Mouse (Mus musculus): ENCODE results near the gene Unc119b. TPM values are rescaled to one million over a fixed set of nuclear protein-coding genes. Genes with fewer than 3 reads are reported as not detected.
"Not testable (repeated sequence)": the region's sequence is repeated elsewhere in the genome, so short reads cannot be mapped to it uniquely, and the experiment has no call there.

Unc119b gene
- polyA plus RNA-seq, 1 experiment from 2014 or later: 17.3 TPM

DNA sequence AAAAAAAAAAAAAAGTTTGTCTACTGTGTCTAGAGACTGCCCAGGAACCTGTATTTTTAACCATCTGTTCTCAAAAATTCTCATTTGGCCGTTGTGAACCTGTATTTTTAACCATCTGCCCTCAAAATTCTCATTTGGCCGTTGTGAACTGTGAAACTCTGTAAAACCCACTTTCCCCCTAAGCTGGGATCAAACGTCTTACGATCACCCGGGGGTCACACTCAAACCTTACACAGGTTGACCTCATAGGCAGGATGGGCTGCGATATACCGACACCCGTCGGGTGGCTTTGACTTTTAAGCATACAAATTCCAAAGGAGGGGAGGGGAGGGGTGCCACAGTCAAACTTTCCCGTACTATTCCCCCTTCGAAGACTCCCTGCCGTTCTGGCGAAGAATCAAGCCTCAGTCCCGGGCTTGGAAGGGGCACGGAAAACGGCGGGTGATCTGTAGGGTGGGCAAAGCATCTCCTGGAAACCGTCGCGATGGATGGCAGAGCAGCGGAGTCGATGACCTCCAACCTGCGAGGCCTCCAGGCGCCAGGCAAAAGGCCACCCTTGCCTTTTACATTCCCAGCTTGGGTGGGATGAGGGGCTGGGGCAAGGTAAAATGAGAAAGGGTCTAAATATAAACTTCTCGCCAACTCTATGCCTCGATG lies 22.3 kb upstream of the Unc119b start:
- peaks cover 7% of the 10 kb centered on the region; the same call in 1 of the 2 replicates for H3K36me3 ChIP-seq
- H3K9me3 ChIP-seq: no peaks in the 10 kb centered on the region
- H3K4me2 ChIP-seq: peak overlapping the region; percentile 82
- peak overlapping the region; percentile 78 for H3K4me3 ChIP-seq
- H3K4me1 ChIP-seq: peaks cover 60% of the 10 kb centered on the region
- peak overlapping the region; percentile 89 for H3K27ac ChIP-seq (replicated peaks)
- 2% methylated on average over 26 of the region's 26 CpGs for WGBS
- H3K9ac ChIP-seq: peak overlapping the region; percentile 96
- no peak for ATAC-seq (ENCODE audit: extremely low read depth, insufficient number of reproducible peaks, low FRiP score, low TSS enrichment)
- no peaks in the 10 kb centered on the region for H3K27me3 ChIP-seq (replicated peaks)

DNA sequence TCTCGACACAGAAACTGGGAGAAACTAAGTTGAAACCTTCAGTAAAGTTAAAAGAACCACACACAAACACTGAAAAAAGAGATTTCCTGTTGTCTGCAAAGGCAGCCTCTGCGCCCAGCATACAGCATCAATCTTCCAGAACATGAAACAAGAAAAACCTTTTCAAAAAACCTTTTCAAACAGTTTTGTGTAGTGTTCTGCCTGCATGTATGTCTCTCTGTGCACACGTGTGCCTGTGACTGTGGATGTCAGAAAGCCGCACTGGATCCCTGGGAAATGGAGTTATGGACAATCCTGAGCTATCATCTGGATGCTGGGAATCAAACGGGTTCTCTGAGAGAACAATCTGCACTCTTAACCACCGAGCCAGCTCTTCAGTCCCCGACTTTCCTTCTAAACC lies 21.6 kb upstream of the Unc119b start:
- Histone ChIP-seq H3K4me2 (peak overlapping the region; percentile 82), H3K27ac (replicated peaks) (peak overlapping the region; percentile 58), H3K9ac (peak overlapping the region; percentile 96), H3K36me3 (peaks cover 9% of the 10 kb centered on the region; the same call in 1 of the 2 replicates), H3K27me3 (replicated peaks) (no peaks in the 10 kb centered on the region), H3K9me3 (no peaks in the 10 kb centered on the region), H3K4me1 (peaks cover 65% of the 10 kb centered on the region), H3K4me3 (peak overlapping the region; percentile 78)
- no peak for ATAC-seq (ENCODE audit: extremely low read depth, insufficient number of reproducible peaks, low FRiP score, low TSS enrichment)
- 48% methylated on average over 7 of the region's 7 CpGs for WGBS

DNA sequence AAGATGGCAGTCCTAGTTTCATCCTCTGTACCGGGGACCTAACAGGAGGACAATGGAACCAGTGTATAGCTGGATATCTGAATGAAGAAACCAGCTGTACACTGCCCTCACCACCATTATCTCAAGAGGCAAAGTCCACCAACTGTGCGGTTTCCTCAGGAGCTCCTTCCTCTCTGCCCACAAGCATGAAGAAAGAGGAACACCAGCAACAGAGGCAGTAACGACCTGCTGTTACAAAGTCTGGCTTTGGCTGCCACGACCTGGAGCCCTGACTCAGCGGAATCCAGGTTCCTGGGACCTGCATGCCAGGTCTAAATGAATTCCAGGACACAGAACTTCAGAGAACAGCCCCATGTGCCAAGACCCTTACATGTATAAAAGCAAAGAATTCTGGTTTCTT lies 21.1 kb upstream of the Unc119b start:
- ATAC-seq (ENCODE audit: extremely low read depth, insufficient number of reproducible peaks, low FRiP score, low TSS enrichment): no peak
- H3K4me3 ChIP-seq: peak overlapping the region; percentile 78
- peaks cover 67% of the 10 kb centered on the region for H3K4me1 ChIP-seq
- H3K4me2 ChIP-seq: peak overlapping the region; percentile 82
- H3K36me3 ChIP-seq: peaks cover 14% of the 10 kb centered on the region
- peak overlapping the region; percentile 96 for H3K9ac ChIP-seq
- 23% methylated on average over 5 of the region's 5 CpGs for WGBS
- no peaks in the 10 kb centered on the region for H3K9me3 ChIP-seq
- no peaks in the 10 kb centered on the region for H3K27me3 ChIP-seq (replicated peaks)
- peak overlapping the region; percentile 58 for H3K27ac ChIP-seq (replicated peaks)

DNA sequence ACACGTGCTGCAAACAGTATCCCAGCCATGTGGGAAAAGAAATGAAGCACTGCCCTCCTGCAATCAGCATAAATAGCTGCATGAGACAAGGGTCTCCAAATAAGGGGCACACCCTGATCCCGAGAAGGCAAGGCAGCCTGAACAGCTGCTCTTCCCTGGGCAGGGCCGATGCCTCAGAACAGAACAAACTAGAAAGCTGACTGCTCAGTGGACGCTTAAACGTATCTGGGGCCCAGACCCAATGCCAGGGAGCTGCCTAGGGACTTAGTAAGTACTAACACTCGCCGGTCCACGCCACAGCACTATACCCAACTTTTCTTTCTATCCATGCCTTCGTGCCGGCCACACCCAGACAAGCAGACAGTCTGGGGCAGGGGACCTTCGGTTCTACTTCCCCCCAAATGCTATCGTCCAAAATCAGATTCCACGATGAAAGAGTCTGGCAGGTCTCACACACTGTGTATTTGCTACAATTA lies 20.4 kb upstream of the Unc119b start:
- peak overlapping the region; percentile 96 for H3K9ac ChIP-seq
- no peaks in the 10 kb centered on the region for H3K27me3 ChIP-seq (replicated peaks)
- no peak for ATAC-seq (ENCODE audit: extremely low read depth, insufficient number of reproducible peaks, low FRiP score, low TSS enrichment)
- peaks cover 21% of the 10 kb centered on the region for H3K36me3 ChIP-seq
- peak overlapping the region; percentile 58 for H3K27ac ChIP-seq (replicated peaks)
- no peaks in the 10 kb centered on the region for H3K9me3 ChIP-seq
- peak overlapping the region; percentile 82 for H3K4me2 ChIP-seq
- WGBS: 48% methylated on average over 13 of the region's 13 CpGs
- H3K4me1 ChIP-seq: peaks cover 67% of the 10 kb centered on the region
- H3K4me3 ChIP-seq: peak overlapping the region; percentile 78

DNA sequence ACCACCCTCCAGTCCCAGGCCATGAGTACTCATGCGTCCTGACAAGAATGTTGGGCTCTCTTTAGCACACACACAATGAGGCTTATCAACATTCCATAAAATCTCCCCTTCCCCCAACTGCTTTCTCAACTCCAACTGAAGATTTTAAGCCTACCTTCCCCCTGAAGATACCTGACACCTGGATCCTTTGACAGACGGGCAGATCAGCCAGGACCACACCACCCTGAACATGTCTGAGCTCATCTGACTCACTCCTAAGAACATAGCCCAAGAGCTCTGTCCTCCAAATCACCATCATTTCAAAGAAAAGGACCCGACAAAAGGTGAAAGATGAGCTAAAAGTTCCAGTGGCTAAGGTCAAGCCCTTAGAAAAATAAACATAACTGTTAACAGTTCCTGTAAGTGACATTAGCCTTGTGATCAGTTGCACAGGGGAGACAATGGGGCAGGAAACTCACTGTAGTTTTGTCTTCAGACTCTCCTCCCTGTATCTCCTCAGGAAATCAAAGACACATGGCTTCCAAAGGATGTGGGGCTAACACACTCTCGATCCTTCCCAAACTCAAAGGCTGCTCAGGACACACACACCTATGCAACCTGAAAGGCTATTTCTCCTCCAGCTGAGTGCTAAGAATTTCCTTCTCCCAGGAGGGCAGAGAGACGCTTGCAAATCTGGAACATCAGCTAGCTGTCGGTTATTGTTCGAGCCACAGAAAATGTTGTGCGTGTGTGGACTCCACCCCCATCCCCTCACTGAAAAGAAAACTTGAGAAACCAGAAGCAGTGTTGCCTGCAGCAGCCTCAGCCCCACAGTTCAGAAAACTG lies 17.6 kb upstream of the Unc119b start:
- H3K4me3 ChIP-seq: no peak overlapping the region
- H3K27me3 ChIP-seq (replicated peaks): no peaks in the 10 kb centered on the region
- WGBS: 27% methylated on average over 8 of the region's 8 CpGs
- peak overlapping the region; percentile 35 for H3K4me2 ChIP-seq
- peaks cover 63% of the 10 kb centered on the region for H3K4me1 ChIP-seq
- ATAC-seq (ENCODE audit: extremely low read depth, insufficient number of reproducible peaks, low FRiP score, low TSS enrichment): no peak
- H3K27ac ChIP-seq (replicated peaks): peak overlapping the region; percentile 61
- no peaks in the 10 kb centered on the region for H3K9me3 ChIP-seq
- peaks cover 48% of the 10 kb centered on the region for H3K36me3 ChIP-seq
- peak overlapping the region; percentile 65 for H3K9ac ChIP-seq

DNA sequence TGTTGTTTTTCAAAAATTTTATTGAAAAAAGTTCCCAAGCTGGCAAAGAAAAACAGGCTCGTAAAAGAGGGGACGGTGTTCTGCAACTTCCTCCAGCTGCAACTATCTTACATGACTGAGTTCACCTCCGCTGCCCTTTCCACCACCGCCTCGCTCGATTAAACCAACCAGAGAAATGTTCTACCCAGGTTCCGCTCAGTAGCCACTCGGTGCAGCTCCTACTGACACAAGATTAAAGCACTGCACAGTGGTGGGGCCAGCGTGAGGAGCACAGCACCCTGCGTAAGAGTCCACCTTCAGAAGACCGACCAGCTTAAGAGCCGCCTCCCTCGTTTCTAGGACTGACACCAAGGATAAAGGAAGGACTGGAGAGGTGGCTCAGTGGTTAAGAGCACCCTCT lies 16.7 kb upstream of the Unc119b start:
- peaks cover 57% of the 10 kb centered on the region for H3K36me3 ChIP-seq
- no peak overlapping the region for H3K4me3 ChIP-seq
- no peaks in the 10 kb centered on the region for H3K27me3 ChIP-seq (replicated peaks)
- ATAC-seq (ENCODE audit: extremely low read depth, insufficient number of reproducible peaks, low FRiP score, low TSS enrichment): no peak
- no peaks in the 10 kb centered on the region for H3K9me3 ChIP-seq
- WGBS: 82% methylated on average over 13 of the region's 13 CpGs
- no peak overlapping the region for H3K4me2 ChIP-seq
- 0 out of 2 replicates have a peak overlapping the region, but pooled peaks have one; percentile 7 for H3K27ac ChIP-seq (replicated peaks)
- peaks cover 57% of the 10 kb centered on the region for H3K4me1 ChIP-seq
- H3K9ac ChIP-seq: no peak overlapping the region

DNA sequence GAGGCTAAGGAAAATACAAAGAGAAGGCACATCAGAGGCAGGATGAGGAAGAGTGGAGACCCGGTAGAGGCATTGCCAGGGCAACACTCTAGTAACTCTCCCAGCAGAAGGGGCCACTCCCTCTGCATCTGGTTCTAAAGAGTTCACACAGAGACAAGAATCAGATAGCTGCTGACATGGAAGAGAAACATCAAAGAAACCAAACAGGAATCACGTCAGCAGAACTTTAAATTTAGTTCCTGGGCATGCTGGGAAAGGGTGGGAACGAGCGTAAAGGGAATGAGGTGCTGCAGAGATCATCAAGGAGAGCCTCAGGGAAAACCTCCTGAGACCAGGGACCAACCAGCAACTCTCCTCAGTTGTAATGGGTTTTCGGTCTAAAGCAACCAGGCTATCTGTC lies 16.2 kb upstream of the Unc119b start:
- H3K4me3 ChIP-seq: no peak overlapping the region
- H3K4me2 ChIP-seq: no peak overlapping the region
- H3K27ac ChIP-seq (replicated peaks): 0 out of 2 replicates have a peak overlapping the region, but pooled peaks have one; percentile 7
- peaks cover 62% of the 10 kb centered on the region for H3K36me3 ChIP-seq
- H3K9ac ChIP-seq: no peak overlapping the region
- H3K27me3 ChIP-seq (replicated peaks): no peaks in the 10 kb centered on the region
- 57% methylated on average over 5 of the region's 5 CpGs for WGBS
- H3K9me3 ChIP-seq: no peaks in the 10 kb centered on the region
- H3K4me1 ChIP-seq: peaks cover 52% of the 10 kb centered on the region
- no peak for ATAC-seq (ENCODE audit: extremely low read depth, insufficient number of reproducible peaks, low FRiP score, low TSS enrichment)

DNA sequence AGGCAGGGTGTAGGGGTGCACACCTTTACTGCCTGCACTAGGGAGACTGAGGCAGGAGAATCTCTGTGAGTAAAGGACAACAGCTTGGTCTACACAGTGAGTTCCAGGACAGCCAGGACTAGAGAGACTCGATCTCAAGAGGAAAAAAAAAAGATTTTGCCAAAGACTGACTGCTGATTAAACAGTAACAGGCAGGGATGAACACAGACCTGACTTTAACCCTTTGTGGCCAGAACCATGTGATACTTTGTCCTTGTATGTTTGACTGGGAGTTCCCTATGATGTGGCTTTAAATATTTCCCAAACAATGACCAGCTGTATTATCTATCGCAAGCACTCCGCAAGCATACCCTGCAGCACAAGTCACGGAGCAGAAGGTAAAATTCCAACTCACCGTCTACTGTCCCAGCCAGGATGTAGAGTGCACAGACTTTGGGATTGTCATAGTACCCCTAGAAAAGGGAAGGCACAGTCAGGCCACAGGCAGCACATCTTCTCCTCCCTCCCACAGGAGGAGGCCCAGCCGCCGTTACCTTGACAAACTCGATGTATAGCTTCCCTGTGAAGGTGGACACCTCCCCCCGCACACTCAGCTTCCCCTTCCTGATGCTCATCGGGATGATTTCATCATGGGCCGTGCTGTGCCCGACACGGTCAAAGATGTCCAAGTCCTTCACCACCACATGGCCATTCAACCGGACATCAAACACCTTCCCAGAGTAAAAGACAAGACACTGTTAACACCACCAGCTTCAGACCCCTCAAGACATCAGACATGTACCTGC lies 15.1 kb upstream of the Unc119b start:
- no peak for ATAC-seq (ENCODE audit: extremely low read depth, insufficient number of reproducible peaks, low FRiP score, low TSS enrichment)
- H3K4me2 ChIP-seq: no peak overlapping the region
- WGBS: 92% methylated on average over 14 of the region's 14 CpGs
- H3K9me3 ChIP-seq: no peaks in the 10 kb centered on the region
- peaks cover 41% of the 10 kb centered on the region for H3K4me1 ChIP-seq
- no peak overlapping the region for H3K27ac ChIP-seq (replicated peaks)
- H3K36me3 ChIP-seq: peaks cover 73% of the 10 kb centered on the region
- H3K4me3 ChIP-seq: no peak overlapping the region
- H3K9ac ChIP-seq: no peak overlapping the region
- no peaks in the 10 kb centered on the region for H3K27me3 ChIP-seq (replicated peaks)

DNA sequence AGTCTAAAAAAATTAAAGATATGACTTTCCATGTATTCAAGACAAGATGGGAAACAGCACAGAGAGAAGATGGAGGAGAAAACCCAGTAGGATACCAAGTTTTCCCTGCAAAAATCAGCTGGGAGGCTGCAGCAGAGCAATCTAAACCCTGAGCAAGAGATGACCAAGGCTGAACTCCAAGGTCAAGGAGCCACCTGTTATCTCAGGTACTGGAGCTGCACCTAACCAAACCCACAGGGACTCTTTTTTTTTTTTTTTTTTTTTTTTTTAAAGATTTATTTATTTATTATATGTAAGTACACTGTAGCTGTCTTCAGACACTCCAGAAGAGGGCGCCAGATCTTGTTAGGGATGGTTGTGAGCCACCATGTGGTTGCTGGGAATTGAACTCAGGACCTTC lies 14.1 kb upstream of the Unc119b start:
- not testable (repeated sequence) for H3K27me3 ChIP-seq (replicated peaks); H3K9me3 ChIP-seq; H3K27ac ChIP-seq (replicated peaks); H3K4me2 ChIP-seq; H3K9ac ChIP-seq; ATAC-seq (ENCODE audit: extremely low read depth, insufficient number of reproducible peaks, low FRiP score, low TSS enrichment); H3K4me3 ChIP-seq
- Histone ChIP-seq H3K4me1 (peaks cover 31% of the 10 kb centered on the region), H3K36me3 (peaks cover 83% of the 10 kb centered on the region)
- WGBS: no CpG with 5 or more reads among the region's 1 CpGs

DNA sequence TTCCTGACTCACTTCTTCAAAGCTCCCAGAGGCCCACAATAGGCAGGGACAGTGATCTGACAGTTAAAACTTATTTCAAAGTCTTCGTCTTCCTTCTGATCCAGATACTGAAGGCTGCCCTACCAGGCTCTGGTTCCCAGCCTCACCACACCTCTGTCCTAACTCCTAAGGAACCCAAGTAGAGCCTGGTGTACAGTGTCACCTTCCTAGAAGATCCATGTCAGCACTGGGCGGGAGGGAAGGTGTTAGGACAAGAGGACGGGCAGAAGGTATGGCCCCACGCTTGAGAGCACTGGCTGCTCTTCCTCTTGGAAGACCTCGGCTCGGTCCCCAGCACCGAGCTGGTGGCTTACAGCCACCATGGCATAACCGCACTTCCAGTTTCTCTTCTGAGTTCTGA lies 13.6 kb upstream of the Unc119b start:
- H3K36me3 ChIP-seq: peaks cover 84% of the 10 kb centered on the region
- H3K4me1 ChIP-seq: peaks cover 26% of the 10 kb centered on the region
- H3K9me3 ChIP-seq: no peaks in the 10 kb centered on the region
- no peak overlapping the region for H3K4me3 ChIP-seq
- WGBS: 81% methylated on average over 8 of the region's 8 CpGs
- H3K27me3 ChIP-seq (replicated peaks): no peaks in the 10 kb centered on the region
- no peak overlapping the region for H3K27ac ChIP-seq (replicated peaks)
- no peak for ATAC-seq (ENCODE audit: extremely low read depth, insufficient number of reproducible peaks, low FRiP score, low TSS enrichment)
- no peak overlapping the region for H3K9ac ChIP-seq
- H3K4me2 ChIP-seq: no peak overlapping the region

DNA sequence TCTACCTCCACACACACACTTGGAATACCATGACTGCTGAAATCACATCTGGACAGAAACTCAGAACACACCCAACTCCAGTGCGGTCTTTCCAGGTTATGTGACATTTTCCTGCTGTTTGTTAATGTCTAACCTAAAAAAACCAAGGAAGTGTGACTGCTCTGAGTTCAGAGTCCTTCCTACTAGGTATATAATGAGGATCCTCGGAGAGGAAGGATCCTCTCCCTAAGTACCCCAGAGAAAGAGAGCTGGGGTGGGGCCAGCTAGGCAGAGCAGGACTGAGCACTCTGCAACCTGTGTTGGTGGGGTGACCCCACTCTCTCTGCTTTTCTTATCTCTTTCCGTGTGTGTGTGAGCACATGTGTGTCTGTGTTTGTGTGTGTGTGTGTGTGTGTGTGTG lies 12.6 kb upstream of the Unc119b start:
- Histone ChIP-seq H3K27ac (replicated peaks) (no peak overlapping the region), H3K4me3 (no peak overlapping the region), H3K4me2 (no peak overlapping the region), H3K27me3 (replicated peaks) (no peaks in the 10 kb centered on the region), H3K9me3 (no peaks in the 10 kb centered on the region), H3K36me3 (peaks cover 82% of the 10 kb centered on the region), H3K4me1 (peaks cover 16% of the 10 kb centered on the region), H3K9ac (no peak overlapping the region)
- ATAC-seq (ENCODE audit: extremely low read depth, insufficient number of reproducible peaks, low FRiP score, low TSS enrichment): no peak
- 81% methylated on average over 3 of the region's 3 CpGs for WGBS
